In genomic region chr1:149946993-149947392, GRCm38 (mm10) we compare ENCODE assay signal across 23 mouse cellular contexts. TPM values are rescaled to one million over a fixed set of nuclear protein-coding genes. Genes with fewer than 3 reads are reported as not detected.
DNase-seq lines count a peak whose midpoint lies in the region; ATAC-seq and TF ChIP-seq lines count a peak whose summit lies in the region.
"Had no signal": no experiment of that assay in that cellular context is flagged by ENCODE, and none has a peak within 500 bp of the region (broad histone marks: within the 10 kb centered on the region; RNA-seq: fewer than 3 reads in every experiment).

No protein-coding gene starts in this region.

- H3K36me3 ChIP-seq in CH12.LX (replicated peaks in 1 of 2; ENCODE audit: control insufficient read depth in 1 of 2, insufficient read depth in 1 of 2, low read length in 1 of 2) (no peaks in the 10 kb centered on the region), macrophage (ENCODE audit: inconsistent target) (no peaks in the 10 kb centered on the region)
- H3K36me3 ChIP-seq: hindbrain, embryonic 13.5 days; kidney, embryonic 15.5 days; midbrain, embryonic 13.5 days had no signal

- no peak overlapping the region for H3K4me3 ChIP-seq in CH12.LX (replicated peaks in 1 of 3; ENCODE audit: low read depth in 2 of 3, low read length in 2 of 3, poor library complexity in 1 of 3)
- H3K4me3 ChIP-seq in macrophage (ENCODE audit: inconsistent target): peak overlapping the region; percentile 11; the same call in 1 of the 2 replicates
- H3K4me3 ChIP-seq: hindbrain, embryonic 13.5 days; kidney, embryonic 15.5 days; midbrain, embryonic 13.5 days had no signal

- DNase-seq in 3T3-L1 (ENCODE audit: low read depth, low spot score) (peak; percentile 52), CH12.LX (ENCODE audit: extremely low read depth) (no peak)
- no peak for DNase-seq in gastrocnemius, postnatal 10 days
- no peak for DNase-seq in ovary, postnatal 36 days (ENCODE audit: low spot score)
- DNase-seq in neural tube, embryonic 10.5 days (ENCODE audit: extremely low spot score, low spot score): no peak
- DNase-seq in right cerebral cortex, postnatal 25 days: no peak
- DNase-seq: adrenal gland, postnatal 10 days; cerebellum, adult 8-10 months; embryo, embryonic 11 days; gastrocnemius, postnatal 25 days; heart, postnatal 10 days; left cerebral cortex, postnatal 4 days; lung, postnatal 14 days; right cerebral cortex, postnatal 14 days; thymus, postnatal 14 days had no signal

- H3K4me1 ChIP-seq in CH12.LX (ENCODE audit: control insufficient read depth in 1 of 2, insufficient read depth in 2 of 2): peaks cover 7 to 22% of the 10 kb centered on the region in 2 experiments
- H3K4me1 ChIP-seq: hindbrain, embryonic 13.5 days; midbrain, embryonic 13.5 days had no signal

- H3K9ac ChIP-seq in CH12.LX (ENCODE audit: insufficient read depth, low read depth): peak overlapping the region; percentile 78
- H3K9ac ChIP-seq: hindbrain, embryonic 13.5 days; kidney, embryonic 15.5 days; liver, embryonic 14.5 days; midbrain, embryonic 13.5 days had no signal

- TF ChIP-seq RAD21 in CH12.LX (IDR thresholded peaks at IDR 0.05; ENCODE audit: low read depth, low read length): no peak

- no peaks in the 10 kb centered on the region for H3K9me3 ChIP-seq in CH12.LX (replicated peaks; ENCODE audit: low read length)
- H3K9me3 ChIP-seq: hindbrain, embryonic 13.5 days; kidney, embryonic 15.5 days; midbrain, embryonic 13.5 days had no signal

- H3K79me2 ChIP-seq in CH12.LX (replicated peaks; ENCODE audit: control insufficient read depth, extremely low read depth, insufficient read depth, poor library complexity, severe bottlenecking) (peaks cover 28% of the 10 kb centered on the region), macrophage (ENCODE audit: inconsistent target) (peaks cover 88% of the 10 kb centered on the region)

- ATAC-seq in granulocyte monocyte progenitor cell, adult 5-6 weeks (replicated peaks; ENCODE audit: poor library complexity, severe bottlenecking): peak; percentile 95
- ATAC-seq: intestine, embryonic 16.5 days; midbrain, embryonic 13.5 days had no signal

- in situ Hi-C loops in CH12.LX (cut with MboI; ENCODE audit: low pct_ligation_motif_present, low pct_unique_long_range_greater_than_20kb, low sequenced_read_pairs): no loop called here

- H3K27ac ChIP-seq in CH12.LX (ENCODE audit: insufficient read depth, low read depth): no peak overlapping the region; the same call in 1 of the 2 replicates
- H3K27ac ChIP-seq in macrophage: peak overlapping the region; percentile 65
- H3K27ac ChIP-seq: hindbrain, embryonic 13.5 days; kidney, embryonic 15.5 days; liver, embryonic 14.5 days; midbrain, embryonic 13.5 days; stomach, postnatal 0 days had no signal

- dilution Hi-C loops in CH12.LX (cut with MboI; ENCODE audit: extremely low pct_ligation_motif_present, extremely low pct_unique_long_range_greater_than_20kb, low sequenced_read_pairs): no loop called here

- no peak for TF ChIP-seq POLR2A in CH12.LX (IDR thresholded peaks at IDR 0.05; ENCODE audit: low read depth, low read length)

- H3K4me2 ChIP-seq in CH12.LX (ENCODE audit: insufficient read depth, low read depth, poor library complexity, severe bottlenecking): peak overlapping the region; percentile 57; the same call in 1 of the 2 replicates
- H3K4me2 ChIP-seq: hindbrain, embryonic 13.5 days; kidney, embryonic 15.5 days; midbrain, embryonic 13.5 days had no signal

- 1% methylated on average over 5 of the region's 5 CpGs for whole genome bisulfite sequencing in macrophage (ENCODE audit: missing documents)

- no peak for TF ChIP-seq CTCF in CH12.LX (conservative IDR thresholded peaks at IDR 0.05 in 1 of 2, IDR thresholded peaks at IDR 0.05 in 1 of 2; ENCODE audit: low read depth in 2 of 2, low read length in 2 of 2)

- 0 out of 2 replicates have a peak, but pooled peaks have one; percentile 14 for TF ChIP-seq EP300 in CH12.LX (IDR thresholded peaks at IDR 0.05; ENCODE audit: low read length)

- H3K27me3 ChIP-seq in CH12.LX (replicated peaks): no peaks in the 10 kb centered on the region
- H3K27me3 ChIP-seq: hindbrain, embryonic 13.5 days; kidney, embryonic 15.5 days; midbrain, embryonic 13.5 days had no signal

TF ChIP-seq in CH12.LX, 34 proteins besides CTCF, POLR2A, EP300 and RAD21:
- 0 out of 2 replicates have a peak, but pooled peaks have one; percentile 6 for TF ChIP-seq IRF4 (IDR thresholded peaks at IDR 0.05; ENCODE audit: low read depth, low read length)
- TF ChIP-seq MEF2A (IDR thresholded peaks at IDR 0.05; ENCODE audit: borderline replicate concordance, low read depth, low read length): peak; percentile 44; the same call in 1 of the 2 replicates
- no peak for TF ChIP-seq HCFC1 (IDR thresholded peaks at IDR 0.05; ENCODE audit: low read depth, low read length)
- no peak for TF ChIP-seq CHD2 (IDR thresholded peaks at IDR 0.05; ENCODE audit: low read length)
- TF ChIP-seq MYC (IDR thresholded peaks at IDR 0.05; ENCODE audit: low read depth, low read length): 0 out of 2 replicates have a peak, but pooled peaks have one; percentile 14

RNA-seq across cellular contexts. Expression of gene Pla2g4a, which starts 14.1 kb away (rescaled TPM):
- 13.8 and 15.6 TPM in 2 replicates for total RNA-seq in CH12.LX (2012; rRNA removed)
- 3.2 and 5.0 TPM in 2 replicates for total RNA-seq in CH12.LX (2014; rRNA removed)
- polyA plus RNA-seq in CH12.LX (2012; ENCODE audit: insufficient read length, low read depth): 3.5 and 4.2 TPM in 2 replicates
- total RNA-seq in granulocyte monocyte progenitor cell, adult 5-6 weeks (2014; fragmentation: Nextera tagmentation): 30.3 and 75.2 TPM in 2 replicates
- 53.3 and 59.7 TPM in 2 replicates for total RNA-seq in granulocyte monocyte progenitor cell, adult 5-6 weeks (2017)
- 100 to 1,000 TPM in 1 of 26 experiments, 10 to 100 TPM in 25; 14.3 to 102 (median 37.1) TPM for total RNA-seq in macrophage (2018; cell fraction: chromatin; rRNA removed)
- 10 to 100 TPM in 13 of 26 experiments, 1 to 10 TPM in 13; 5.8 to 29.1 (median 13.8) TPM for total RNA-seq in macrophage (2018; cell fraction: cytosol; rRNA removed)
- 10 to 100 TPM in 24 of 26 experiments, 1 to 10 TPM in 2; 8.6 to 43.6 (median 27.8) TPM for total RNA-seq in macrophage (2018; cell fraction: nucleus; rRNA removed)
- polyA plus RNA-seq in macrophage (2018): 7.9 to 21.6 TPM (median 8.8 TPM) in 3 replicates
- total RNA-seq in gastrocnemius, postnatal 10 days (2021): 1 to 10 TPM; 5.1 to 6.0 TPM
